Mouse (Mus musculus) hindbrain, embryonic 15.5 days (tissue): ENCODE results near the gene Jade1. TPM values are rescaled to one million over a fixed set of nuclear protein-coding genes. Genes with fewer than 3 reads are reported as not detected.
A peak's percentile ranks its signal among the peaks of the same experiment; 100 is the strongest.

Experiments used
- ATAC-seq: fragments of 200-750 bp; cut with Nextera tagmentation; 2 replicates; pipeline ENCODE4 v1.8.0; 2017; ENCODE audit warnings: low read depth, moderate number of reproducible peaks, moderate TSS enrichment; ENCODE audit not compliant: low FRiP score
- H3K27ac ChIP-seq: fragments of 300-500 bp; sonication (generic); replicated peaks from 2 replicates; pipeline ENCODE4 v1.5.1; 2015; ENCODE audit warnings: mild to moderate bottlenecking, inconsistent platforms
- H3K27me3 ChIP-seq: fragments of 300-500 bp; sonication (generic); 2 replicates; pipeline ENCODE4 v1.6.1; 2015; ENCODE audit warnings: control low read depth, inconsistent platforms
- H3K36me3 ChIP-seq: fragments of 300-500 bp; sonication (generic); 2 replicates; pipeline ENCODE4 v1.6.1; 2015; ENCODE audit warnings: control low read depth, inconsistent platforms
- H3K4me1 ChIP-seq: fragments of 300-500 bp; sonication (generic); replicated peaks from 2 replicates; pipeline ENCODE4 v1.6.1; 2015; ENCODE audit warnings: control low read depth, inconsistent platforms
- H3K4me2 ChIP-seq: fragments of 300-500 bp; sonication (generic); 2 replicates; pipeline ENCODE4 v1.6.1; 2015; ENCODE audit warnings: moderate library complexity, mild to moderate bottlenecking, inconsistent platforms
- H3K4me3 ChIP-seq: fragments of 300-500 bp; sonication (generic); 2 replicates; pipeline ENCODE4 v1.5.1; 2015; ENCODE audit warnings: mild to moderate bottlenecking, inconsistent platforms
- H3K9ac ChIP-seq: fragments of 300-500 bp; sonication (generic); 2 replicates; pipeline ENCODE4 v1.6.1; 2015; ENCODE audit warnings: inconsistent platforms
- H3K9me3 ChIP-seq: fragments of 300-500 bp; sonication (generic); 2 replicates; pipeline ENCODE4 v1.6.1; 2016; ENCODE audit warnings: control low read depth, inconsistent platforms
- WGBS: fragments of 180-500 bp; shearing (Covaris S2); methylation state at CpG from one replicate; pipeline ENCODE4 v1.1.7; 2015; 5-methylcytosine and 5-hydroxymethylcytosine counted together
- polyA plus RNA-seq: library from polyadenylated mRNA; unstranded; fragments of >200 nt; fragmentation: Nextera tagmentation; extraction: Ambion mirVana; gene quantifications from 2 replicates; pipeline ENCODE4 v1.2.1, GENCODE M21; 2015

Jade1 gene
- polyA plus RNA-seq, 1 experiment from 2014 or later, result 14.2 TPM

GRCm38 (mm10) chr3:41605601-41606329 is 50.2 kb downstream of the Jade1 start:
- Histone ChIP-seq H3K9ac (no peak overlapping the region), H3K4me1 (peaks cover 20% of the 10 kb centered on the region), H3K4me2 (no peak overlapping the region), H3K27me3 (no peaks in the 10 kb centered on the region), H3K27ac (0 out of 2 replicates have a peak overlapping the region, but pooled peaks have one; percentile 1), H3K36me3 (peaks cover 24% of the 10 kb centered on the region), H3K4me3 (no peak overlapping the region), H3K9me3 (no peaks in the 10 kb centered on the region)
- peak; percentile 42; the same call in 1 of the 2 replicates for ATAC-seq
- WGBS, result 68% methylated on average over 13 of the region's 13 CpGs

GRCm38 (mm10) chr3:41606330-41606664 is 50.8 kb downstream of the Jade1 start:
- H3K4me3 ChIP-seq, result no peak overlapping the region
- H3K36me3 ChIP-seq, result peaks cover 27% of the 10 kb centered on the region
- H3K9ac ChIP-seq, result no peak overlapping the region
- no peaks in the 10 kb centered on the region for H3K9me3 ChIP-seq
- no peak for ATAC-seq
- 92% methylated on average over 4 of the region's 4 CpGs for WGBS
- H3K4me2 ChIP-seq, result no peak overlapping the region
- H3K27me3 ChIP-seq, result no peaks in the 10 kb centered on the region
- peaks cover 20% of the 10 kb centered on the region for H3K4me1 ChIP-seq
- H3K27ac ChIP-seq, result no peak overlapping the region

- no peak overlapping the region for H3K27ac ChIP-seq
- H3K4me1 ChIP-seq, result peaks cover 20% of the 10 kb centered on the region
- H3K36me3 ChIP-seq, result peaks cover 30% of the 10 kb centered on the region
- no peak overlapping the region for H3K4me2 ChIP-seq
- H3K27me3 ChIP-seq, result no peaks in the 10 kb centered on the region
- WGBS, result 71% methylated on average over 9 of the region's 9 CpGs
- no peak overlapping the region for H3K4me3 ChIP-seq
- H3K9ac ChIP-seq, result no peak overlapping the region
- no peak for ATAC-seq
- no peaks in the 10 kb centered on the region for H3K9me3 ChIP-seq
Observed at GRCm38 (mm10) chr3:41607050-41607449, 51.5 kb downstream of the Jade1 start.

- H3K4me2 ChIP-seq, result no peak overlapping the region
- no peak overlapping the region for H3K4me3 ChIP-seq
- ATAC-seq, result no peak
- H3K27ac ChIP-seq, result no peak overlapping the region
- H3K9ac ChIP-seq, result no peak overlapping the region
- H3K4me1 ChIP-seq, result peaks cover 20% of the 10 kb centered on the region
- 91% methylated on average over 8 of the region's 8 CpGs for WGBS
- peaks cover 35% of the 10 kb centered on the region for H3K36me3 ChIP-seq
- no peaks in the 10 kb centered on the region for H3K27me3 ChIP-seq
- H3K9me3 ChIP-seq, result no peaks in the 10 kb centered on the region
Observed at GRCm38 (mm10) chr3:41607467-41607866, 51.9 kb downstream of the Jade1 start.

GRCm38 (mm10) chr3:41609071-41609470 is 53.5 kb downstream of the Jade1 start:
- WGBS, result 92% methylated on average over 5 of the region's 5 CpGs
- Histone ChIP-seq H3K4me1 (peaks cover 8% of the 10 kb centered on the region), H3K36me3 (peaks cover 44% of the 10 kb centered on the region), H3K9me3 (no peaks in the 10 kb centered on the region), H3K27ac (no peak overlapping the region), H3K9ac (no peak overlapping the region), H3K4me2 (no peak overlapping the region), H3K4me3 (no peak overlapping the region), H3K27me3 (no peaks in the 10 kb centered on the region)
- no peak for ATAC-seq

GRCm38 (mm10) chr3:41612211-41612610 is 56.7 kb downstream of the Jade1 start:
- no peak for ATAC-seq
- Histone ChIP-seq H3K4me1 (no peaks in the 10 kb centered on the region), H3K4me3 (no peak overlapping the region), H3K9me3 (no peaks in the 10 kb centered on the region), H3K27me3 (no peaks in the 10 kb centered on the region), H3K4me2 (no peak overlapping the region), H3K36me3 (peaks cover 45% of the 10 kb centered on the region), H3K27ac (no peak overlapping the region), H3K9ac (no peak overlapping the region)
- 94% methylated on average over 3 of the region's 3 CpGs for WGBS

GRCm38 (mm10) chr3:41613706-41614105 is 58.2 kb downstream of the Jade1 start:
- peaks cover 45% of the 10 kb centered on the region for H3K36me3 ChIP-seq
- 90% methylated on average over 9 of the region's 9 CpGs for WGBS

GRCm38 (mm10) chr3:41614230-41614985 is 58.9 kb downstream of the Jade1 start:
- Histone ChIP-seq H3K4me1 (no peaks in the 10 kb centered on the region), H3K27ac (no peak overlapping the region), H3K9ac (no peak overlapping the region), H3K4me2 (no peak overlapping the region), H3K36me3 (peaks cover 44% of the 10 kb centered on the region), H3K27me3 (no peaks in the 10 kb centered on the region), H3K9me3 (no peaks in the 10 kb centered on the region), H3K4me3 (no peak overlapping the region)
- ATAC-seq, result no peak
- 92% methylated on average over 5 of the region's 5 CpGs for WGBS

More at GRCm38 (mm10) chr3:41613706-41614105, 58.2 kb downstream of the Jade1 start:
- ATAC-seq, result no peak
- Histone ChIP-seq H3K27me3 (no peaks in the 10 kb centered on the region), H3K4me1 (no peaks in the 10 kb centered on the region), H3K4me3 (no peak overlapping the region), H3K4me2 (no peak overlapping the region), H3K9me3 (no peaks in the 10 kb centered on the region), H3K27ac (no peak overlapping the region), H3K9ac (no peak overlapping the region)

- WGBS, result 66% methylated on average over 3 of the region's 3 CpGs
- H3K4me1 ChIP-seq, result no peaks in the 10 kb centered on the region
- no peaks in the 10 kb centered on the region for H3K9me3 ChIP-seq
- H3K36me3 ChIP-seq, result peaks cover 13% of the 10 kb centered on the region
- no peak overlapping the region for H3K9ac ChIP-seq
- no peak overlapping the region for H3K27ac ChIP-seq
- no peak overlapping the region for H3K4me3 ChIP-seq
- H3K4me2 ChIP-seq, result no peak overlapping the region
- no peaks in the 10 kb centered on the region for H3K27me3 ChIP-seq
- ATAC-seq, result no peak; the same call in 1 of the 2 replicates
Observed at GRCm38 (mm10) chr3:41618036-41618435, 62.5 kb downstream of the Jade1 start.

- Histone ChIP-seq H3K4me1 (no peaks in the 10 kb centered on the region), H3K4me2 (no peak overlapping the region), H3K36me3 (peaks cover 10% of the 10 kb centered on the region), H3K9me3 (no peaks in the 10 kb centered on the region), H3K27me3 (no peaks in the 10 kb centered on the region), H3K9ac (no peak overlapping the region), H3K27ac (no peak overlapping the region), H3K4me3 (no peak overlapping the region)
- WGBS, result 76% methylated on average over 3 of the region's 3 CpGs
- 0 out of 2 replicates have a peak, but pooled peaks have one; percentile 65 for ATAC-seq
Observed at GRCm38 (mm10) chr3:41618488-41618887, 63.0 kb downstream of the Jade1 start.

GRCm38 (mm10) chr3:41620971-41621370 is 65.4 kb downstream of the Jade1 start:
- WGBS, result 92% methylated on average over 7 of the region's 7 CpGs
- no peaks in the 10 kb centered on the region for H3K36me3 ChIP-seq
- H3K9ac ChIP-seq, result no peak overlapping the region
- ATAC-seq, result no peak
- no peaks in the 10 kb centered on the region for H3K9me3 ChIP-seq
- H3K4me2 ChIP-seq, result no peak overlapping the region
- H3K4me3 ChIP-seq, result no peak overlapping the region
- no peaks in the 10 kb centered on the region for H3K27me3 ChIP-seq
- H3K27ac ChIP-seq, result no peak overlapping the region
- H3K4me1 ChIP-seq, result no peaks in the 10 kb centered on the region

- H3K36me3 ChIP-seq, result peaks cover 18% of the 10 kb centered on the region
- H3K27ac ChIP-seq, result no peak overlapping the region
- ATAC-seq, result no peak
- no peaks in the 10 kb centered on the region for H3K4me1 ChIP-seq
- no peak overlapping the region for H3K4me2 ChIP-seq
- no peaks in the 10 kb centered on the region for H3K27me3 ChIP-seq
- WGBS, result 89% methylated on average over 1 of the region's 1 CpGs
- no peaks in the 10 kb centered on the region for H3K9me3 ChIP-seq
- H3K9ac ChIP-seq, result no peak overlapping the region
- no peak overlapping the region for H3K4me3 ChIP-seq
Observed at GRCm38 (mm10) chr3:41655642-41656041, 100.1 kb downstream of the Jade1 start.
